ENCODE assay signal across 20 mouse cellular contexts in genomic region chr8:83922727-83923126, GRCm38 (mm10). TPM values are rescaled to one million over a fixed set of nuclear protein-coding genes. Genes with fewer than 3 reads are reported as not detected.
"Had no signal": no experiment of that assay in that cellular context is flagged by ENCODE, and none has a peak within 500 bp of the region (broad histone marks: within the 10 kb centered on the region; RNA-seq: fewer than 3 reads in every experiment).

No protein-coding gene starts in this region.

- H3K9ac ChIP-seq: lung, embryonic 14.5 days; midbrain, embryonic 12.5 days; neural tube, embryonic 13.5 days; neural tube, embryonic 15.5 days had no signal

- H3K4me3 ChIP-seq: midbrain, embryonic 10.5 days; midbrain, embryonic 12.5 days; myocyte; neural tube, embryonic 13.5 days; neural tube, embryonic 15.5 days had no signal

- H3K4me1 ChIP-seq: midbrain, embryonic 10.5 days; midbrain, embryonic 12.5 days; neural tube, embryonic 13.5 days; neural tube, embryonic 15.5 days had no signal

- DNase-seq: lung, adult 18-20 months; lung, embryonic 14.5 days; lung, postnatal 10 days; lung, postnatal 4 days; midbrain, embryonic 14.5 days; retina, postnatal 1 day; right cerebral cortex, adult 18-20 months; right cerebral cortex, postnatal 25 days; right cerebral cortex, postnatal 4 days; spleen, adult 18-20 months; thymus, adult 18-20 months; thymus, postnatal 14 days; thymus, postnatal 36 days had no signal

- H3K9me3 ChIP-seq: midbrain, embryonic 10.5 days; midbrain, embryonic 12.5 days; neural tube, embryonic 13.5 days; neural tube, embryonic 15.5 days had no signal

- ATAC-seq: midbrain, embryonic 16.5 days had no signal

- H3K27me3 ChIP-seq: midbrain, embryonic 12.5 days; neural tube, embryonic 13.5 days; neural tube, embryonic 15.5 days had no signal

- H3K4me2 ChIP-seq: lung, embryonic 14.5 days; midbrain, embryonic 12.5 days; neural tube, embryonic 13.5 days; neural tube, embryonic 15.5 days had no signal

- H3K27ac ChIP-seq: midbrain, embryonic 10.5 days; midbrain, embryonic 12.5 days; neural tube, embryonic 13.5 days; neural tube, embryonic 15.5 days had no signal

RNA-seq across cellular contexts. Expression of gene Gm10644, which starts 32.3 kb away (rescaled TPM):
- total RNA-seq: megakaryocyte-erythroid progenitor cell, adult 5-6 weeks had no signal
